Mouse (Mus musculus): ENCODE results near the gene Ccdc85c. TPM values are rescaled to one million over a fixed set of nuclear protein-coding genes. Genes with fewer than 3 reads are reported as not detected.

Ccdc85c gene
- polyA plus RNA-seq, 2 experiments from 2014 or later: 0.27 to 0.46 TPM

- ATAC-seq: no peak
These were observed 36.7 kb downstream of the Ccdc85c start for GRCm38 (mm10) chr12:108238395-108239035.

GRCm38 (mm10) chr12:108237300-108238006 is 37.8 kb downstream of the Ccdc85c start:
- no peak for ATAC-seq

DNA sequence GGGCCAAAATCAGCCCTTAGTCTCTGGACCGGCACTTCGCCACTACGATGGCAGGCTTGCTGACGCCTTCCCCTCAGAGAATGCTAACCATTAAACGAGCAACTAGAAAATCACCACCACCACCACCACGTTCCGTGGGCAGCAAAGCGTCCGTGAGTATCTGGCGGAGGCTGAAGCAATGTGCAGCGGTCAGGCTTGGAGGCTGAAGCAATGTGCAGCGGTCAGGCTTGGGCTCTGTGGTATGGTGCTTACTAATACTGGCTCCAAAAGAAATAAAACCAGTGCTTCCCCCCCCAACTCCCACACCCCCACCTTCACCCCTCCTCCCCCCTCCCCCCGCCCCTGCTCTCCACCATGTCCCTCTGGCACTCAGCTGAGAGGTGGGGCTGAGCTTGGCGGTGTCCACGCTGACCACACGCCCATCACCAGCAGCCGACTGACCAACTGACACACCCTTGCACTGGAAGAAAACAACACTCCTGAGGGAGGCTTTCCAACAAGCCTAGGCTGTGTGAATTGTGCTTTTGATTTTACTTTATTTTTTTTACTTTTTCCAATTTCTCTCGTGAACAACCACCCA is 39.2 kb downstream of the Ccdc85c start:
- no peak for ATAC-seq

- ATAC-seq: no peak
These were observed 40.2 kb downstream of the Ccdc85c start for GRCm38 (mm10) chr12:108234832-108235602.

- no peak for ATAC-seq
These were observed 41.5 kb downstream of the Ccdc85c start for GRCm38 (mm10) chr12:108233736-108234135.

GRCm38 (mm10) chr12:108231901-108232300 is 43.3 kb downstream of the Ccdc85c start:
- ATAC-seq: no peak

- ATAC-seq: no peak
These were observed 44.1 kb downstream of the Ccdc85c start for GRCm38 (mm10) chr12:108230821-108231794.

DNA sequence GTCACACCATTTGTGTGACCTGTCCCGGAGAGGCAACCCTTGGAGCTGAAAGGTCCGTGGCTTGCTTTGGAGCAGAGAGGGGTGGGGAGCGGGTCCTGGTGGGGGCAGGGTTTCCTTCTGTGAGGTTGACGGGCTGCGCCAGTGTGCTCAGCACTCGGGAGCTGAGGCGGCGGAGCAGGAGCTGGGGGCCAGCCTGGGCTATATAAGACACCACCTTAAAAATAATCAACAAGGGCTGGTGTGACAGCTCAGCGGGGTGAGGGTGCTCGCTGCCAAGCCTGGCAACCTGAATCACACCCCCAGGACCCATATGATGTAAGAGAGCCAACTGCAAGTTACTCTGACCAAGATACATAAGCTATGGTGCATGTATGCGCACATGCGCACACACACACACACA is 45.1 kb downstream of the Ccdc85c start:
- no peak for ATAC-seq

- ATAC-seq: no peak
These were observed 47.7 kb downstream of the Ccdc85c start for GRCm38 (mm10) chr12:108227527-108227926.

GRCm38 (mm10) chr12:108226941-108227340 is 48.3 kb downstream of the Ccdc85c start:
- no peak for ATAC-seq

DNA sequence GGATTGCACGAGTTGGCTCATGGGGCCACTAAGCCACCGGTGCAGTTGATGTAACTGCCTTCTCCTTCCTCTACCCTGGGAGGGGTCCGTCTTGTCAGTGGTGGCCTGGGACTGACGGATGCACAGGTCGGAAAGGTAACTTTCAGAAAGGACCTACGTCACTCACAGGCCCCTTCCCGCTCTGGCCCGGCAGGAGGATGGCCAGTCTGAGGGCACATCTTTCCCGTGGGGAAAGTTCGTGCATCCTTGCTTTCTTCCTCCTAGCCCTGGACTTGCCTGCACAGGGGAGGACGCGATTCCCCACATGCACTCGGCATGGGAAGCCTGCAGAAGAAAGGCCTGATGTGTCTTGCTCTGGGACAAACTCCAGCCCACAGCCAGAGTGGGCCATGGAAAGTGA is 49.0 kb downstream of the Ccdc85c start:
- ATAC-seq: no peak

DNA sequence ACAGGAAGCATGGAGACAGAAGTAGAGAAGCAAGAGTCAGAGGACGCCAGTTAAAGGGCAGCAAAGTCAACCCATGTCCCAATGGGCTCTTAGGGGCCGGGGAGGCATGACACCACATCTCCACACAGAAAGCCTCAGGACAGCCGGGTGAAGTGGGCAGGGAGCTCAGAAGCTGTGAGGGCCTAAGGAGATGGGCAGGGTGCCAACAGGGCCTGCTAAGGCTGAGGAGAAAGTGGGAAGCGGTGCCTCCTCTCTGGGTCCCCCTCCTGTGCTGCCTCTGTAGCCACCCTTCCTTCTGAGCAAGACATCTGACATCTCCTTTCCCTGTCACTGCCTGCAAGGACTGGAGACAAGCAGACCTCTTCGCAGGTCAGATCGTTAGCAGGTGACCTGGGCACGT is 49.4 kb downstream of the Ccdc85c start:
- no peak for ATAC-seq

GRCm38 (mm10) chr12:108223357-108223756 is 51.9 kb downstream of the Ccdc85c start:
- ATAC-seq: no peak

DNA sequence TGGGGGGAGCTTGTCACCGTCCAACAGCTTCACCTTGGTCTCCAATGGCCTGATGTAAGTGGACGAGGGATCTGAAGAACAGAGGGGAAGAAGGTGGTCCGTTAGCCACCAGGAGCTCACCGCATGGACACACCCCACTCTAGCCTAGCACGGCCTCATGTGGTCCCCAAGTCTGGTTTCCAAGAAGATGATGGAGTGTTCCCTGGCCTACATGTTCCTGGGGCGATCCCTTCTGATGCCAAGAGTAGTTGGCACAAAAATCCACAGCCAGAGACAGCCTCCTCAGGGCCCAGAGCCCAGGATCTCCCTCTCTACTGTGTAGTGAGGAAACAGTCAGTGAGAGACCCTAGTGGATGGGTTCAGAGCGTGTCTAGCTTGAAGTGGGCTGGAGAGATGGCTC is 53.5 kb downstream of the Ccdc85c start:
- no peak for ATAC-seq

DNA sequence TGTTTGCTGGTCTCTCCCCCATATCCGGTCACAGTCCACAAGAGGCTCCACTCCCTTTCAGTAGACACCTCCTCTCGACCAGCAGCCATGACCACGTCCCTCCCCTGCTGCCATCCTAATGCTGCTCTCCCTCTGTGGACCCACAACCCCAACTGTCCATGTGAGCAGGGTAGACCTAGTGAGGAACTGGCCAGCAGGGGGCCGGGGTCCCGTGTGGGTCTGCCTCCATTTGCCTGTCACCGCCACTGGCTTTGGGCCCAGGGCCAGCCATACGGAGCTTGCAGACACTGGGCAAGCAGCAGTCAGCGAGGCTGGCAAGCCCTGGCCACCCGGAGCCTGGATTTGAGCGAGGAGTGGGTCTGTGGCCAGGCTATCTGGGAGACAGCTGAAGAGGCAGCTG is 54.0 kb downstream of the Ccdc85c start:
- ATAC-seq: no peak

- no peak for ATAC-seq
These were observed 54.6 kb downstream of the Ccdc85c start for GRCm38 (mm10) chr12:108220621-108221020.

- no peak for ATAC-seq
These were observed 55.2 kb downstream of the Ccdc85c start for GRCm38 (mm10) chr12:108219825-108220616.

- no peak for ATAC-seq
These were observed 56.1 kb downstream of the Ccdc85c start for GRCm38 (mm10) chr12:108219163-108219562.

DNA sequence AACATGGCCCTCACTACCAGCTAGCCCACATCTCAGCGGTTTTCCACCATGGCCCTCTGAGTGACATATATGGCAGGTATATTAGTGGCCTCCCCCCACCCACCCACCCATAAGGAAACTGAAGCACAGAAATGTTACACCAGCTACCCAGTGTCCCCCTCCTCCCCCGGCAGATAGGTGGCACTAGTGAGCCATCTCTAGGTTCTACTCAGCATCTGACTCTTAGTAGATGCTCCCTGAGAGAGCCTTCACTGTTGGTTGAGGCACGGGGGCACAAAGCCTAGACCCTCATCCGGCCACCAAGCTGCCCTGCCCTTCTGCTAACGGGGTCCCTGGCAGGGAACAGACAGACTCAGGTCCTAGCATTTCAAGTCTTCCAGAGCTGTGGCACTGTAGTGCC is 57.7 kb downstream of the Ccdc85c start:
- ATAC-seq: no peak

DNA sequence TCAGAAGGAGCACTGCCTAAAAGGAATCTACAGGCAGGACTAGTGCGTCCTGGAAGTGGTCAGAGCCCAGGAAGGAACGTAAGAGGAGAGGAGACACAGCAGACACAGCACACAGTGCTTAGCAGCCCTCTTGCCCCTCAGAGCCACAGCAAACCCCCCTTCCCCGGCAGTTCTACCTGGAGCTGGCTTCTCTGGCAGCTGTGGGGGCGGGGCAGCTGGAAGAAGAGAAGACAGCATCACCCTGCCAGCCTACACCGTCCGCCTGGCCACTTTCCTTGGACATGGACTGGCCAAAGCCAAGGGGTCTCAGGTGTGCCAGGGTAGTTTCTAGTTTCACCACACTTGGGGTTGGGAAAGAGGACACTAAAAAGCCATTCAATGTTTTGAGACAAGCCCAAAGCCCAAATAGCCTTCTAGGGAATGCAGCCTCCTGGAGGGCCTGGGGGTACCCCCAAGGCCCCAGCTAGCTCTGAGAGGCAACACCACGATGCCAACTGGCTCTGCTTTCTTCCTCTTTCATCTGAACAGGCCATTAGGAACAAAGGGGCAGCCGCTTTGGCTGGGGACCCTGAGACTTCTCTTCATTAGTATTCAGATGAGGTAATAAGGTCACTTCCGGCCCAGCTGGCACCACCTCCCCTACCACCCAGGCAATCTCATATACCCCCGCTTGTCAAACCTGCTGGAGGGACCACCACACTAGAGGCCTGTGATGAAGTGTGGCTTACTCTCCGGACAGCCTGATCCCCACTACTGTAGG is 58.4 kb downstream of the Ccdc85c start:
- no peak for ATAC-seq
